Mouse (Mus musculus) left cerebral cortex, postnatal 10 days (tissue): ENCODE results near the gene Meis2. TPM values are rescaled to one million over a fixed set of nuclear protein-coding genes. Genes with fewer than 3 reads are reported as not detected.

ENCODE experiments used
- DNase-seq, 2 experiments: peaks; one replicate each; pipeline ENCODE4 v3.0.0; 2021 to 2022; ENCODE audit warnings: low spot score in 2 of 2, mixed read lengths in 1 of 2; ENCODE audit errors: extremely low spot score in 1 of 2
- intact Hi-C: fragments of 180-260 bp; cut with DNase I; formaldehyde crosslinking; loops from one replicate; pipeline ENCODE4 v1.15.1; 2025
- total RNA-seq, 2 experiments: library from RNA; stranded (reverse); gene quantifications; 2 replicates each; pipeline ENCODE4 v1.2.3; 2021

Gene Meis2
- total RNA-seq, 2 experiments from 2014 or later: 98.2 to 110 TPM

DNA sequence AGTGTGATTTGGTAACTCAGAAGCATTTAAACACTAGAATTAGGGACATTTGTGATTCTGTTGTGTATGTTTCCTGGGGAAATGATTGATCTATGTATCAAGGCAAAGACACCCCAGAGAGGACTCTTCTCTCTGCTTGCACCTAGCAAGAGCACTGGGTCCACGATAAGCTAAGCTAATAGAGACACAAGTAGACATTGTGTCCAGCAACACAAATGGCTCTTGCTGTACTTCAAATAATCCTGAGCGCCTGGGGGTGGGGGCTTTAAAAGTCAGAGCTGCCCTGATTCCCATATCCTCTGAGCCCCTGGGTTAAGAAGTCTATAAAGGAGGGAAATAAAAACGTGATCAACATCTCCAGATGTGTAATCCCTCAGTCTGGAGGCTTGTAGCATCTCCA is 6.6 kb downstream of the Meis2 start:
- intact Hi-C loops: no loop called here
- DNase-seq: no peak

DNA sequence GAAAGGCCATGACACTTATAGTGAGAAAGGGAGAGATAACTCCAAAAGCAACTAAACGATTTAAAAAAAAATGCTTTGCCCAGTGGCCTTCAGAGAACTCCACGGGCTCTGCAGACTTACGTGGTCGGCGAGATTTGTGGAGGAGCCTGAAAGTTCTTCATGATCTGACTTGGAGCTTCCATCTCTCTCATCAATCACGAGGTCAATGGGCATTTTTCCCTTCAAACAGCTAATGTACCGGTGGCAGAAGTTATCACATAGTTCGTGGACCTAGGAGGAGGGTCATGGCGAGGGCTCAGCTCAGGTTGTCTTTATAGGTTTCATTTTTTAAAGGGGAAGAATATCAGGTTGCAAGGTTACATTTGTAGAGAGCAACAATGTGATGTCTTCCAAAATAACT is 7.1 kb downstream of the Meis2 start:
- no peak for DNase-seq
- intact Hi-C loops: no loop called here

DNA sequence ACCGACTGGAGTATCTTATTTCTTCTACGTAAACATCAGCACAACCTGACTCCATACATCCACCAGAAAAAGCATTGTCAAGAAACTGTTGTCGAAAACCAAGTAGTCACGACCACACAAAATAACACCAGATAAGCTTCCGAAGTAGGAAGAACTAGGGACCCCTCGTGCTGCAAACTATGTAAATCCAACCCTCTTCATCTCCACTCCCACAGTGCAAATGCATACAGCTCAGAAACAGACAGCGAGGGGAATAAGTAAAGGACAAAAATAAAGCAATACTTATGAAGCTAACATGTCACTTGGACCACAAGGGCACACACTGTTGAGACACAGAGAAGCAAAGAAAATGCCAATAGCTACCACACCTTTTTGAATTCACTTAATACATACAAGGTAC is 8.8 kb downstream of the Meis2 start:
- no peak for DNase-seq
- intact Hi-C loops: no loop called here

GRCm38 (mm10) chr2:116055686-116056620 is 9.7 kb downstream of the Meis2 start:
- DNase-seq: no peak
- intact Hi-C loops: no loop called here

- no peak for DNase-seq
- intact Hi-C loops: no loop called here
Observed at GRCm38 (mm10) chr2:116053931-116054330, 11.7 kb downstream of the Meis2 start.

- no peak for DNase-seq
- intact Hi-C loops: no loop called here
Observed at GRCm38 (mm10) chr2:116052688-116053421, 12.8 kb downstream of the Meis2 start.

DNA sequence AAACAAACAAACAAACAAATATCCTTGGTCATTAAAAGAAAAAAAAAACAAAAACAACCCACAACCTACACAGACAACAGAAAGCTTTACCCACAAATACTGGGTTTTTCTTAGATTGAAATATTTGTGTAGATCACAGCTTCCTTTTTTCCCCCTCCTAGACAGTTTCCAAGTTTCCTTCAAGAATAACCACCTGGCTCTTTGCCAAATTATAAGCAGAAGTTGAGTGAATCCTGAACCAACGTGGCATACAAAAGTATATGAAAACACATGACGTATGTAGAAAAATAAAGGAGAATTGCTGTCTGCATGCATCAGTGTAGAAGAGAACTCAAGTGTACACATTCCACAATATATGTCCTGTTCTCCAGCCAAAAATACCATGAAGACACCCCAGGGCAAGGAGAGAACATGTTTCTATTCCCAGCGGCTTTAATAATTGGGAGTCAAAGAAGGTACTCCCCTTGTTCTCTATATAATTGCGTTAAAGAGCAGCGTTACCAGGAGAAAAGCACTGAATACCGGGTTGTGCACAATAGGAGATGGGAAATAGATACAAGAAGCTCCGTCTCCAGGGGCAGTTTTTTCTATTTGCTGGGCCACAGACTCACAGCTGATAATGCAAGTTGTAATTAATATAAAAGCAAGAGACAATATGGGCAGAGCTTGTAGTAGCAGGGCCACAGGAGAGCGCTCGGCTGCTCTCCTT is 13.6 kb downstream of the Meis2 start:
- intact Hi-C loops: no loop called here
- no peak for DNase-seq

DNA sequence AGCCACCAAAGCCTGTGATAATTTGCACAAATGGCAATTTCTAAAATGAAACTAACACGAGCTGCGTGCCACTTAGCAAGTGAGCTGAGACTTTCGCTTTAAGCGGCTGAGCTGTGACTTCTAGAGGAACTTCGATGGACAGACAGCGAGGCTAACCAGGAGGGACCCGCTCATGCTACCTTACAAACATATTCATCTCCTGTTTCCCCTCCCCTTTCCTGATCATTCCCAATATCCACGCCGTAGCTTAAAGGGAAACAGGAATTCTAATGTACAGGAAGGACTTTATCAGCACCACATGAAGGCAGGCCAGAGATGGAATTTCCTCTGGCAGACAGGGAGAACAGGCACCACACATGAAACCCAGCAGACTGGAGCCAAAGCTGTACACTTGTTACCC is 15.9 kb downstream of the Meis2 start:
- intact Hi-C loops: no loop called here
- no peak for DNase-seq

GRCm38 (mm10) chr2:116047365-116047764 is 18.3 kb downstream of the Meis2 start:
- intact Hi-C loops: no loop called here
- DNase-seq: no peak

- intact Hi-C loops: no loop called here
- no peak for DNase-seq
Observed at GRCm38 (mm10) chr2:116045048-116045447, 20.6 kb downstream of the Meis2 start.

- DNase-seq: no peak
- intact Hi-C loops: no loop called here
Observed at GRCm38 (mm10) chr2:116042934-116043698, 22.5 kb downstream of the Meis2 start.

DNA sequence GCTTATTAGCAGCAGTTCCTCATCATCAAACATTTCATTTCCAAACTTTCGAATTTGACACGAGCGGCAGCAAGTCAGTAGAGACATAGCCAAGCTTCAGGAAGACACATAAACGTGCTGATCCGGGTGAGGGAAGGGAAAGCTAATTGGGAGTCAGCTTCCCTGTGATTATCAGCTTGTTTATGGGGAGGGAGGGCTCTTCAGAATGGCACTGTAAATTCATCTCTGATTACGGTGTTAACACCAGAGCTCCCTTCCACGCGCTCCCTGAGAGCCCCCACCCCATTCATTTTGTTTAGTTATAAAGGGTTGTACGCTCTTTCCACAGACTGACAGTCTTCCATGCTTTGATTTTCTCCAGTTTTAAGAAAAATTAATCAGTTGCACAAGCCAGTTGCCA is 23.2 kb downstream of the Meis2 start:
- intact Hi-C loops: no loop called here
- DNase-seq: no peak

- no peak for DNase-seq
- intact Hi-C loops: no loop called here
Observed at GRCm38 (mm10) chr2:116041683-116042262, 23.9 kb downstream of the Meis2 start.

GRCm38 (mm10) chr2:116035345-116035744 is 30.3 kb downstream of the Meis2 start:
- DNase-seq: no peak
- intact Hi-C loops: no loop called here

- intact Hi-C loops: no loop called here
- no peak for DNase-seq
Observed at GRCm38 (mm10) chr2:116028127-116028526, 37.5 kb downstream of the Meis2 start.

- intact Hi-C loops: no loop called here
- DNase-seq: no peak
Observed at GRCm38 (mm10) chr2:116022876-116023275, 42.8 kb downstream of the Meis2 start.

DNA sequence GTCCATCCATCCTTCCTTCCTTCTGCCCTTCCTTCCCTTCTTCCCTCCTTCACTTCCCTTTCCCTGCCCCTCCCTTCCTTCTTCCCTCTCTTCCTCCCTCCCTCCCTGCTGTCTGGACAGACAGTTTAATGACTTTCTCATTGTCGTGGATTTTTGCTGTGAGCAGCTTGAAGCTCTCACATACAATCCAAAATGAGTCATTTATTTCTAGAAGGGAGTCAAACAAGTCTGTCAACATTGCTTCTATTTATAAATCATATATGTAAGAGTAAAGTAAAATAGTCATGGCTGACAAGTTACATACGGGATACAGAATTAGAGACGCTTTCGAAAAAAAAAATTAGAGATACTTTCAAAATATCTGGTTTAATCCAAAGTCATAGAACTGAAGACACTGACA is 43.7 kb downstream of the Meis2 start:
- intact Hi-C loops: no loop called here
- no peak for DNase-seq

GRCm38 (mm10) chr2:116021046-116021445 is 44.6 kb downstream of the Meis2 start:
- intact Hi-C loops: no loop called here
- DNase-seq: no peak
